Mouse (Mus musculus) erythroblast, adult 5-6 weeks (primary cell): ENCODE data around the gene C3. TPM values are rescaled to one million over a fixed set of nuclear protein-coding genes. Genes with fewer than 3 reads are reported as not detected.

Experiments
- ATAC-seq: replicated peaks from 2 replicates; pipeline ENCODE4 v1.8.0; 2016; ENCODE audit warnings: moderate number of reproducible peaks, mild to moderate bottlenecking, moderate TSS enrichment, inconsistent platforms; ENCODE audit not compliant: poor library complexity, low FRiP score, severe bottlenecking
- total RNA-seq, 2 experiments: library from RNA; stranded (forward) in 1 of 2; stranded (reverse) in 1 of 2; fragments of 150-400 nt in 1 of 2; fragments of 200-764, 138-1000 nt in 1 of 2; gene quantifications; 2 replicates each; pipeline versions ENCODE4 v1.2.3 to v1.2.4; 2015 to 2017; ENCODE audit warnings: low replicate concordance in 2 of 2

Gene C3
- total RNA-seq, 2 experiments from 2014 or later = 158 to 227 TPM

- ATAC-seq = no peak
Observed at GRCm38 (mm10) chr17:57185641-57186040, 42.3 kb downstream of the C3 start.

- ATAC-seq = no peak
Observed at GRCm38 (mm10) chr17:57182871-57183270, 45.1 kb downstream of the C3 start.

GRCm38 (mm10) chr17:57180363-57180762 is 47.6 kb downstream of the C3 start:
- ATAC-seq = no peak

- no peak for ATAC-seq
Observed at GRCm38 (mm10) chr17:57173351-57173750, 54.6 kb downstream of the C3 start.

- no peak for ATAC-seq
Observed at GRCm38 (mm10) chr17:57172378-57172777, 55.6 kb downstream of the C3 start.

GRCm38 (mm10) chr17:57170616-57171260 is 57.2 kb downstream of the C3 start:
- no peak for ATAC-seq

GRCm38 (mm10) chr17:57166800-57167791 is 60.8 kb downstream of the C3 start:
- ATAC-seq = peak; percentile 79

Other genes with a start within 250 kb of the C3 start
- not detected in 2 replicates for gene Acer1, start 246.0 kb downstream of the C3 start, total RNA-seq (2015; ENCODE audit: low replicate concordance)
- not detected in 2 replicates for gene Acer1, start 246.0 kb downstream of the C3 start, total RNA-seq (2017; ENCODE audit: low replicate concordance)
- 4.6 and 13.8 TPM in 2 replicates for gene Clpp, start 237.8 kb downstream of the C3 start, total RNA-seq (2015; ENCODE audit: low replicate concordance)
- 6.6 and 9.6 TPM in 2 replicates for gene Clpp, start 237.8 kb downstream of the C3 start, total RNA-seq (2017; ENCODE audit: low replicate concordance)
- gene Alkbh7, start 230.8 kb downstream of the C3 start, total RNA-seq (2015; ENCODE audit: low replicate concordance) = not detected in 2 replicates
- 2.5 and 8.9 TPM in 2 replicates for gene Alkbh7, start 230.8 kb downstream of the C3 start, total RNA-seq (2017; ENCODE audit: low replicate concordance)
- gene Pspn, start 228.1 kb downstream of the C3 start, total RNA-seq (2015; ENCODE audit: low replicate concordance) = not detected in 2 replicates
- gene Pspn, start 228.1 kb downstream of the C3 start, total RNA-seq (2017; ENCODE audit: low replicate concordance) = 1.5 TPM in 1 of 2 replicates, not detected in the other
- 18.3 and 33.9 TPM in 2 replicates for gene Gtf2f1, start 216.8 kb downstream of the C3 start, total RNA-seq (2015; ENCODE audit: low replicate concordance)
- 34.3 and 59.5 TPM in 2 replicates for gene Gtf2f1, start 216.8 kb downstream of the C3 start, total RNA-seq (2017; ENCODE audit: low replicate concordance)
- not detected in 2 replicates for gene Gm17949, start 216.7 kb downstream of the C3 start, total RNA-seq (2015; ENCODE audit: low replicate concordance)
- not detected in 2 replicates for gene Gm17949, start 216.7 kb downstream of the C3 start, total RNA-seq (2017; ENCODE audit: low replicate concordance)
- 32.9 and 37.6 TPM in 2 replicates for gene Khsrp, start 196.6 kb downstream of the C3 start, total RNA-seq (2015; ENCODE audit: low replicate concordance)
- gene Khsrp, start 196.6 kb downstream of the C3 start, total RNA-seq (2017; ENCODE audit: low replicate concordance) = 29.8 and 34.2 TPM in 2 replicates
- not detected in 2 replicates for gene Slc25a41, start 186.5 kb downstream of the C3 start, total RNA-seq (2015; ENCODE audit: low replicate concordance)
- not detected in 2 replicates for gene Slc25a41, start 186.5 kb downstream of the C3 start, total RNA-seq (2017; ENCODE audit: low replicate concordance)
- gene Crb3, start 169.0 kb downstream of the C3 start, total RNA-seq (2015; ENCODE audit: low replicate concordance) = not detected in 2 replicates
- not detected in 2 replicates for gene Crb3, start 169.0 kb downstream of the C3 start, total RNA-seq (2017; ENCODE audit: low replicate concordance)
- gene Slc25a23, start 168.3 kb downstream of the C3 start, total RNA-seq (2015; ENCODE audit: low replicate concordance) = 2.9 and 3.3 TPM in 2 replicates
- 1.2 and 4.7 TPM in 2 replicates for gene Slc25a23, start 168.3 kb downstream of the C3 start, total RNA-seq (2017; ENCODE audit: low replicate concordance)
- gene Dennd1c, start 149.6 kb downstream of the C3 start, total RNA-seq (2015; ENCODE audit: low replicate concordance) = 16.7 and 25.0 TPM in 2 replicates
- gene Dennd1c, start 149.6 kb downstream of the C3 start, total RNA-seq (2017; ENCODE audit: low replicate concordance) = 2.4 and 7.2 TPM in 2 replicates
- not detected in 2 replicates for gene Tubb4a, start 140.4 kb downstream of the C3 start, total RNA-seq (2015; ENCODE audit: low replicate concordance)
- 0.14 TPM in 1 of 2 replicates, not detected in the other for gene Tubb4a, start 140.4 kb downstream of the C3 start, total RNA-seq (2017; ENCODE audit: low replicate concordance)
- gene Tnfsf9, start 122.8 kb downstream of the C3 start, total RNA-seq (2015; ENCODE audit: low replicate concordance) = not detected in 2 replicates
- not detected in 2 replicates for gene Tnfsf9, start 122.8 kb downstream of the C3 start, total RNA-seq (2017; ENCODE audit: low replicate concordance)
- gene Cd70, start 78.4 kb downstream of the C3 start, total RNA-seq (2015; ENCODE audit: low replicate concordance) = not detected in 2 replicates
- not detected in 2 replicates for gene Cd70, start 78.4 kb downstream of the C3 start, total RNA-seq (2017; ENCODE audit: low replicate concordance)
- gene Tnfsf14, start 34.0 kb downstream of the C3 start, total RNA-seq (2015; ENCODE audit: low replicate concordance) = 1.5 TPM in 1 of 2 replicates, not detected in the other
- 1.5 and 2.0 TPM in 2 replicates for gene Tnfsf14, start 34.0 kb downstream of the C3 start, total RNA-seq (2017; ENCODE audit: low replicate concordance)
- gene Gpr108, start 20.3 kb upstream of the C3 start, total RNA-seq (2015; ENCODE audit: low replicate concordance) = 9.2 and 17.5 TPM in 2 replicates
- 5.2 and 6.3 TPM in 2 replicates for gene Gpr108, start 20.3 kb upstream of the C3 start, total RNA-seq (2017; ENCODE audit: low replicate concordance)
- 0.42 and 3.1 TPM in 2 replicates for gene Trip10, start 21.3 kb upstream of the C3 start, total RNA-seq (2015; ENCODE audit: low replicate concordance)
- 1.8 and 5.5 TPM in 2 replicates for gene Trip10, start 21.3 kb upstream of the C3 start, total RNA-seq (2017; ENCODE audit: low replicate concordance)
- 22.9 and 30.5 TPM in 2 replicates for gene Vav1, start 51.0 kb upstream of the C3 start, total RNA-seq (2015; ENCODE audit: low replicate concordance)
- gene Vav1, start 51.0 kb upstream of the C3 start, total RNA-seq (2017; ENCODE audit: low replicate concordance) = 38.3 and 38.8 TPM in 2 replicates
- 24.2 and 34.1 TPM in 2 replicates for gene Adgre1, start 130.6 kb upstream of the C3 start, total RNA-seq (2015; ENCODE audit: low replicate concordance)
- gene Adgre1, start 130.6 kb upstream of the C3 start, total RNA-seq (2017; ENCODE audit: low replicate concordance) = 19.7 and 26.8 TPM in 2 replicates